Mouse (Mus musculus): ENCODE results near the gene Slc39a1. TPM values are rescaled to one million over a fixed set of nuclear protein-coding genes. Genes with fewer than 3 reads are reported as not detected.

Gene Slc39a1
- polyA plus RNA-seq, 1 experiment from 2014 or later, result 114 TPM

- ATAC-seq, result no peak
Measured at GRCm38 (mm10) chr3:90256731-90257530, 9.0 kb downstream of the Slc39a1 start.

GRCm38 (mm10) chr3:90258521-90258920 lies 10.5 kb downstream of the Slc39a1 start:
- Histone ChIP-seq H3K4me1 (replicated peaks) (peaks cover 12% of the 10 kb centered on the region), H3K4me2 (replicated peaks) (no peak overlapping the region), H3K27me3 (replicated peaks) (no peaks in the 10 kb centered on the region), H3K9ac (no peak overlapping the region), H3K27ac (no peak overlapping the region), H3K4me3 (replicated peaks) (no peak overlapping the region), H3K36me3 (peaks cover 42% of the 10 kb centered on the region), H3K9me3 (no peaks in the 10 kb centered on the region)
- ATAC-seq, result no peak
- 86% methylated on average over 4 of the region's 4 CpGs for WGBS

More at GRCm38 (mm10) chr3:90256731-90257530, 9.0 kb downstream of the Slc39a1 start:
- Histone ChIP-seq H3K4me2 (replicated peaks) (no peak overlapping the region), H3K36me3 (peaks cover 31% of the 10 kb centered on the region), H3K9ac (no peak overlapping the region), H3K27ac (no peak overlapping the region), H3K27me3 (replicated peaks) (no peaks in the 10 kb centered on the region), H3K4me3 (replicated peaks) (no peak overlapping the region), H3K4me1 (replicated peaks) (peaks cover 12% of the 10 kb centered on the region), H3K9me3 (no peaks in the 10 kb centered on the region)
- WGBS, result 89% methylated on average over 19 of the region's 19 CpGs

- Histone ChIP-seq H3K36me3 (peaks cover 43% of the 10 kb centered on the region), H3K4me1 (replicated peaks) (peaks cover 17% of the 10 kb centered on the region)
Measured at GRCm38 (mm10) chr3:90263121-90263771, 15.3 kb downstream of the Slc39a1 start.

GRCm38 (mm10) chr3:90264687-90265033 lies 16.7 kb downstream of the Slc39a1 start:
- Histone ChIP-seq H3K9me3 (no peaks in the 10 kb centered on the region), H3K4me2 (replicated peaks) (peak overlapping the region; percentile 89), H3K27me3 (replicated peaks) (no peaks in the 10 kb centered on the region), H3K9ac (peak overlapping the region; percentile 89), H3K36me3 (peaks cover 34% of the 10 kb centered on the region), H3K27ac (0 out of 2 replicates have a peak overlapping the region, but pooled peaks have one; percentile 34), H3K4me1 (replicated peaks) (peaks cover 17% of the 10 kb centered on the region), H3K4me3 (replicated peaks) (peak overlapping the region; percentile 90)
- WGBS, result 30% methylated on average over 10 of the region's 10 CpGs
- no peak for ATAC-seq

More at GRCm38 (mm10) chr3:90263121-90263771, 15.3 kb downstream of the Slc39a1 start:
- ATAC-seq, result no peak
- no peak overlapping the region for H3K9ac ChIP-seq
- WGBS, result 91% methylated on average over 5 of the region's 5 CpGs
- no peak overlapping the region for H3K4me2 ChIP-seq (replicated peaks)
- no peaks in the 10 kb centered on the region for H3K9me3 ChIP-seq
- no peak overlapping the region for H3K27ac ChIP-seq
- no peak overlapping the region for H3K4me3 ChIP-seq (replicated peaks)
- no peaks in the 10 kb centered on the region for H3K27me3 ChIP-seq (replicated peaks)

GRCm38 (mm10) chr3:90265034-90265931 lies 17.3 kb downstream of the Slc39a1 start, which contains the start of gene Dennd4b:
Dennd4b (plus strand) TSS chr3:90265185.
- H3K27me3 ChIP-seq (replicated peaks), result no peaks in the 10 kb centered on the region
- peak within 1 kb of the TSS; percentile 90 for H3K4me3 ChIP-seq (replicated peaks)
- H3K9ac ChIP-seq, result peak within 1 kb of the TSS; percentile 89
- under 1% methylated on average over 83 of the region's 87 CpGs for WGBS
- ATAC-seq, result peak; percentile 96
- H3K4me2 ChIP-seq (replicated peaks), result peak within 1 kb of the TSS; percentile 89
- peaks cover 17% of the 10 kb centered on the region for H3K4me1 ChIP-seq (replicated peaks)
- no peaks in the 10 kb centered on the region for H3K9me3 ChIP-seq
- peak within 1 kb of the TSS; percentile 98 for H3K27ac ChIP-seq
- H3K36me3 ChIP-seq, result peaks cover 27% of the 10 kb centered on the region

- Histone ChIP-seq H3K27me3 (replicated peaks) (no peaks in the 10 kb centered on the region), H3K9me3 (no peaks in the 10 kb centered on the region), H3K4me3 (replicated peaks) (peak overlapping the region; percentile 90), H3K36me3 (peaks cover 19% of the 10 kb centered on the region; the same call in 1 of the 2 replicates), H3K4me2 (replicated peaks) (peak overlapping the region; percentile 89), H3K4me1 (replicated peaks) (peaks cover 17% of the 10 kb centered on the region), H3K27ac (peak overlapping the region; percentile 98), H3K9ac (peak overlapping the region; percentile 89)
- 27% methylated on average over 16 of the region's 16 CpGs for WGBS
- ATAC-seq, result no peak; the same call in 1 of the 2 replicates
Measured at GRCm38 (mm10) chr3:90265932-90266741, 18.2 kb downstream of the Slc39a1 start.

GRCm38 (mm10) chr3:90266901-90267775 lies 19.2 kb downstream of the Slc39a1 start:
- H3K9me3 ChIP-seq, result no peaks in the 10 kb centered on the region
- peaks cover 17% of the 10 kb centered on the region for H3K4me1 ChIP-seq (replicated peaks)
- peaks cover 12% of the 10 kb centered on the region; the same call in 1 of the 2 replicates for H3K36me3 ChIP-seq
- no peak overlapping the region for H3K4me3 ChIP-seq (replicated peaks)
- 92% methylated on average over 20 of the region's 20 CpGs for WGBS
- H3K27me3 ChIP-seq (replicated peaks), result no peaks in the 10 kb centered on the region
- no peak overlapping the region; the same call in 1 of the 2 replicates for H3K9ac ChIP-seq
- no peak for ATAC-seq
- H3K27ac ChIP-seq, result no peak overlapping the region; the same call in 1 of the 2 replicates
- peak overlapping the region; percentile 89 for H3K4me2 ChIP-seq (replicated peaks)

- no peak overlapping the region for H3K9ac ChIP-seq
- peaks cover 17% of the 10 kb centered on the region for H3K4me1 ChIP-seq (replicated peaks)
- no peak overlapping the region for H3K4me2 ChIP-seq (replicated peaks)
- no peaks in the 10 kb centered on the region for H3K27me3 ChIP-seq (replicated peaks)
- 0 out of 2 replicates have a peak, but pooled peaks cover 4% of the 10 kb centered on the region for H3K36me3 ChIP-seq
- H3K9me3 ChIP-seq, result no peaks in the 10 kb centered on the region
- 96% methylated on average over 11 of the region's 11 CpGs for WGBS
- no peak overlapping the region for H3K27ac ChIP-seq
- ATAC-seq, result no peak
- H3K4me3 ChIP-seq (replicated peaks), result no peak overlapping the region
Measured at GRCm38 (mm10) chr3:90268190-90268589, 20.2 kb downstream of the Slc39a1 start.

GRCm38 (mm10) chr3:90268971-90269370 lies 21.0 kb downstream of the Slc39a1 start:
- Histone ChIP-seq H3K27ac (no peak overlapping the region), H3K36me3 (peaks cover 2% of the 10 kb centered on the region; the same call in 1 of the 2 replicates), H3K9ac (no peak overlapping the region), H3K4me2 (replicated peaks) (no peak overlapping the region), H3K9me3 (no peaks in the 10 kb centered on the region), H3K4me3 (replicated peaks) (no peak overlapping the region), H3K4me1 (replicated peaks) (peaks cover 17% of the 10 kb centered on the region), H3K27me3 (replicated peaks) (no peaks in the 10 kb centered on the region)
- ATAC-seq, result no peak
- WGBS, result 90% methylated on average over 16 of the region's 16 CpGs

GRCm38 (mm10) chr3:90270784-90271183 lies 22.8 kb downstream of the Slc39a1 start:
- Histone ChIP-seq H3K4me3 (replicated peaks) (no peak overlapping the region), H3K4me1 (replicated peaks) (peaks cover 9% of the 10 kb centered on the region), H3K36me3 (peaks cover 2% of the 10 kb centered on the region; the same call in 1 of the 2 replicates), H3K9me3 (no peaks in the 10 kb centered on the region), H3K27me3 (replicated peaks) (no peaks in the 10 kb centered on the region), H3K4me2 (replicated peaks) (no peak overlapping the region), H3K9ac (no peak overlapping the region), H3K27ac (no peak overlapping the region)
- WGBS, result 89% methylated on average over 8 of the region's 8 CpGs
- ATAC-seq, result no peak

Data from intestine, embryonic 15.5 days (tissue).